Mouse (Mus musculus): ENCODE measurements around the gene Zcchc14. TPM values are rescaled to one million over a fixed set of nuclear protein-coding genes. Genes with fewer than 3 reads are reported as not detected.
"Not testable (repeated sequence)": the region's sequence is repeated elsewhere in the genome, so short reads cannot be mapped to it uniquely, and the experiment has no call there.

Zcchc14 gene
- polyA plus RNA-seq, 1 experiment from 2014 or later: 19.9 TPM

DNA sequence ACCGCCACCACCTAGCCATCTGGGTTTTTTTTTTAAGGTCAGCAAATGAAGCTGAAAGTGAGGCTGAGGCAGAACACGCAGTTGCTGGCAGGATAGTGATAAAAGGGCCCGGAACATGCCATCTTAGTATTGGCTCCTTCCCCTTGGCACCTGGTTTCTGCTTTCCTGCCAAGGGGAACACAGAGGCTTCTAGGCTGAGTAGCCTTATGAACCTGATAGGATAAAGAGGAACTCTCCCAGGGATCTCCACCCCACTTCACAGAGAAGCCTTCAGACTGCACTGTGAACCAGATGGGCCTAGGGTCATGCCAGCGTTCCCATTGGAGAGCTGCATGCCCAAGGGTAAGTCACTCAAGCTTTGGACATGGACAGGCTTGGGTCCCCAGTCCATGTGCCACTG, 28.2 kb upstream of the Zcchc14 start:
- Histone ChIP-seq H3K4me1 (peaks cover 2% of the 10 kb centered on the region; the same call in 1 of the 2 replicates), H3K27me3 (no peaks in the 10 kb centered on the region), H3K4me2 (no peak overlapping the region), H3K36me3 (no peaks in the 10 kb centered on the region), H3K9me3 (no peaks in the 10 kb centered on the region), H3K27ac (no peak overlapping the region), H3K9ac (no peak overlapping the region), H3K4me3 (no peak overlapping the region)
- 84% methylated on average over 4 of the region's 4 CpGs for WGBS
- ATAC-seq (ENCODE audit: insufficient number of reproducible peaks, insufficient read depth, low FRiP score, low TSS enrichment, low read depth): no peak

GRCm38 (mm10) chr8:121678696-121679095, 26.0 kb upstream of the Zcchc14 start:
- no peak overlapping the region for H3K4me3 ChIP-seq
- 55% methylated on average over 5 of the region's 5 CpGs for WGBS
- no peaks in the 10 kb centered on the region for H3K36me3 ChIP-seq
- no peaks in the 10 kb centered on the region for H3K9me3 ChIP-seq
- no peak for ATAC-seq (ENCODE audit: insufficient number of reproducible peaks, insufficient read depth, low FRiP score, low TSS enrichment, low read depth)
- no peak overlapping the region for H3K9ac ChIP-seq
- H3K27me3 ChIP-seq: no peaks in the 10 kb centered on the region
- no peak overlapping the region for H3K4me2 ChIP-seq
- peaks cover 8% of the 10 kb centered on the region for H3K4me1 ChIP-seq
- H3K27ac ChIP-seq: no peak overlapping the region

GRCm38 (mm10) chr8:121675701-121676100, 23.0 kb upstream of the Zcchc14 start:
- Histone ChIP-seq H3K27ac (0 out of 2 replicates have a peak overlapping the region, but pooled peaks have one; percentile 44), H3K27me3 (no peaks in the 10 kb centered on the region), H3K9me3 (no peaks in the 10 kb centered on the region), H3K4me1 (peaks cover 6% of the 10 kb centered on the region), H3K36me3 (no peaks in the 10 kb centered on the region), H3K4me2 (peak overlapping the region; percentile 34), H3K9ac (no peak overlapping the region), H3K4me3 (0 out of 2 replicates have a peak overlapping the region, but pooled peaks have one; percentile 3)
- WGBS: 37% methylated on average over 20 of the region's 20 CpGs
- ATAC-seq (ENCODE audit: insufficient number of reproducible peaks, insufficient read depth, low FRiP score, low TSS enrichment, low read depth): no peak

GRCm38 (mm10) chr8:121675161-121675560, 22.5 kb upstream of the Zcchc14 start:
- 80% methylated on average over 3 of the region's 3 CpGs for WGBS
- ATAC-seq (ENCODE audit: insufficient number of reproducible peaks, insufficient read depth, low FRiP score, low TSS enrichment, low read depth): no peak
- H3K27ac ChIP-seq: no peak overlapping the region
- no peaks in the 10 kb centered on the region for H3K36me3 ChIP-seq
- peak overlapping the region; percentile 34; the same call in 1 of the 2 replicates for H3K4me2 ChIP-seq
- peaks cover 6% of the 10 kb centered on the region for H3K4me1 ChIP-seq
- H3K9ac ChIP-seq: no peak overlapping the region
- H3K9me3 ChIP-seq: no peaks in the 10 kb centered on the region
- H3K4me3 ChIP-seq: no peak overlapping the region
- H3K27me3 ChIP-seq: no peaks in the 10 kb centered on the region

DNA sequence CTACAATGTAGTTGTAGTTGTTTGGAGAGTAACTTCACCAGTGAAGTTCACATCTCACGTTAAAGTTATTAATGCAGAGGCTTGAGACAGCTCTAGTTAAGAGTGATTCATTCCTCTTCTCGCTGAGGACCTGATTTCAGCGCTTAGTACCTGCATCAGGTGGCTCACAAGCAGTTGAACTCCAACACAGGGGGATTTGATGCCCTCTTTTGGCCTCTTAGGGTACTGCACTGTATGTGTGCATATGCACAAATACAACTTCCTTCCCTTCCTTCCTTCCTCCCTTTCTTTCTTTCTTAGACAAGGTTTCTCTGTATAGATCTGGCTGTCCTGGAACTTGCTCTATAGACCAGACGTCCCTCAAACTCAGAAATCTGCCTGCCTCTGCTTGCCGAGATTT, 21.8 kb upstream of the Zcchc14 start:
- Histone ChIP-seq H3K9me3 (no peaks in the 10 kb centered on the region), H3K9ac (no peak overlapping the region), H3K4me3 (no peak overlapping the region), H3K27me3 (no peaks in the 10 kb centered on the region), H3K4me1 (peaks cover 8% of the 10 kb centered on the region), H3K27ac (no peak overlapping the region), H3K36me3 (no peaks in the 10 kb centered on the region), H3K4me2 (no peak overlapping the region)
- 56% methylated on average over 5 of the region's 5 CpGs for WGBS
- no peak for ATAC-seq (ENCODE audit: insufficient number of reproducible peaks, insufficient read depth, low FRiP score, low TSS enrichment, low read depth)

GRCm38 (mm10) chr8:121673917-121674316, 21.2 kb upstream of the Zcchc14 start:
- peaks cover 14% of the 10 kb centered on the region for H3K4me1 ChIP-seq
- no peak overlapping the region for H3K9ac ChIP-seq
- H3K27me3 ChIP-seq: no peaks in the 10 kb centered on the region
- WGBS: 76% methylated on average over 5 of the region's 5 CpGs
- ATAC-seq (ENCODE audit: insufficient number of reproducible peaks, insufficient read depth, low FRiP score, low TSS enrichment, low read depth): no peak
- H3K4me2 ChIP-seq: no peak overlapping the region
- H3K4me3 ChIP-seq: no peak overlapping the region
- H3K9me3 ChIP-seq: no peaks in the 10 kb centered on the region
- H3K36me3 ChIP-seq: no peaks in the 10 kb centered on the region
- no peak overlapping the region for H3K27ac ChIP-seq

GRCm38 (mm10) chr8:121673153-121673552, 20.5 kb upstream of the Zcchc14 start:
- H3K4me2 ChIP-seq: no peak overlapping the region
- H3K4me3 ChIP-seq: no peak overlapping the region
- H3K27ac ChIP-seq: no peak overlapping the region
- WGBS: 59% methylated on average over 4 of the region's 4 CpGs
- peaks cover 21% of the 10 kb centered on the region for H3K4me1 ChIP-seq
- no peaks in the 10 kb centered on the region for H3K27me3 ChIP-seq
- no peaks in the 10 kb centered on the region for H3K36me3 ChIP-seq
- ATAC-seq (ENCODE audit: insufficient number of reproducible peaks, insufficient read depth, low FRiP score, low TSS enrichment, low read depth): no peak
- no peaks in the 10 kb centered on the region for H3K9me3 ChIP-seq
- H3K9ac ChIP-seq: no peak overlapping the region

DNA sequence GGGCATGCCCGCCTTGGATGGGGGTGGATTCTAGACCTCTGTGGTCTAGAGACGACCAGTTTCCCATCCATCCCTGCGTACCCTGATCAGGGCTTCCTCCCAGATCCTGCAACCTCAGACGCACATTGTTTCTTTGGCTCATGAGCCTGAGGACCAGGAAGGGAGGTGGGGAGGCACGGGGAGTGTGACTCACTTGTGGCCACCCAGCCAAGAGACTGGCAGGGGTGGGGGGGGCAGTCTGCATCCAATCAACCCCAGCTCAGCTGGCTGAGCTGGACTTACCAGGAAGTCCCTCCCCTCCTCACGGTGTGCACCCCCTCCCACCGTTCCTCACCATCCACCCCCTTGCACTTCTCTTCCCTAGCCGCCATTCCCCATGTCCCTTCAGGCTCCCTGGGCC, 16.5 kb upstream of the Zcchc14 start:
- H3K36me3 ChIP-seq: no peaks in the 10 kb centered on the region
- H3K4me2 ChIP-seq: peak overlapping the region; percentile 28
- no peak overlapping the region for H3K4me3 ChIP-seq
- H3K9ac ChIP-seq: 0 out of 2 replicates have a peak overlapping the region, but pooled peaks have one; percentile 22
- ATAC-seq (ENCODE audit: insufficient number of reproducible peaks, insufficient read depth, low FRiP score, low TSS enrichment, low read depth): peak; percentile 46; the same call in 1 of the 2 replicates
- peak overlapping the region; percentile 71 for H3K27ac ChIP-seq
- WGBS: 11% methylated on average over 8 of the region's 8 CpGs
- no peaks in the 10 kb centered on the region for H3K9me3 ChIP-seq
- peaks cover 32% of the 10 kb centered on the region for H3K4me1 ChIP-seq
- H3K27me3 ChIP-seq: no peaks in the 10 kb centered on the region

- ATAC-seq (ENCODE audit: insufficient number of reproducible peaks, insufficient read depth, low FRiP score, low TSS enrichment, low read depth): peak; percentile 39; the same call in 1 of the 2 replicates
- 33% methylated on average over 6 of the region's 6 CpGs for WGBS
Observed at GRCm38 (mm10) chr8:121668553-121668952, 15.9 kb upstream of the Zcchc14 start.

GRCm38 (mm10) chr8:121667936-121668500, 15.3 kb upstream of the Zcchc14 start:
- H3K27me3 ChIP-seq; H3K9me3 ChIP-seq; H3K36me3 ChIP-seq; H3K4me2 ChIP-seq; ATAC-seq (ENCODE audit: insufficient number of reproducible peaks, insufficient read depth, low FRiP score, low TSS enrichment, low read depth); H3K4me3 ChIP-seq: not testable (repeated sequence)
- H3K9ac ChIP-seq: peak overlapping the region; percentile 22; the same call in 1 of the 2 replicates
- H3K27ac ChIP-seq: peak overlapping the region; percentile 71
- H3K4me1 ChIP-seq: peaks cover 34% of the 10 kb centered on the region
- WGBS: 72% methylated on average over 9 of the region's 9 CpGs

More at GRCm38 (mm10) chr8:121668553-121668952, 15.9 kb upstream of the Zcchc14 start:
- H3K9ac ChIP-seq: peak overlapping the region; percentile 22; the same call in 1 of the 2 replicates
- no peaks in the 10 kb centered on the region for H3K9me3 ChIP-seq
- H3K4me2 ChIP-seq: peak overlapping the region; percentile 28
- H3K27me3 ChIP-seq: peaks cover 4% of the 10 kb centered on the region; the same call in 1 of the 2 replicates
- peak overlapping the region; percentile 71 for H3K27ac ChIP-seq
- H3K4me1 ChIP-seq: peaks cover 34% of the 10 kb centered on the region
- H3K36me3 ChIP-seq: no peaks in the 10 kb centered on the region
- H3K4me3 ChIP-seq: no peak overlapping the region

- peak overlapping the region; percentile 58 for H3K9ac ChIP-seq
- peak; percentile 57; the same call in 1 of the 2 replicates for ATAC-seq (ENCODE audit: insufficient number of reproducible peaks, insufficient read depth, low FRiP score, low TSS enrichment, low read depth)
Observed at GRCm38 (mm10) chr8:121665329-121665728, 12.6 kb upstream of the Zcchc14 start.

GRCm38 (mm10) chr8:121663101-121663500, 10.4 kb upstream of the Zcchc14 start:
- no peak for ATAC-seq (ENCODE audit: insufficient number of reproducible peaks, insufficient read depth, low FRiP score, low TSS enrichment, low read depth)
- no peak overlapping the region for H3K4me2 ChIP-seq
- peaks cover 4% of the 10 kb centered on the region; the same call in 1 of the 2 replicates for H3K27me3 ChIP-seq
- no peak overlapping the region for H3K9ac ChIP-seq
- WGBS: 94% methylated on average over 12 of the region's 12 CpGs
- H3K4me3 ChIP-seq: no peak overlapping the region
- H3K4me1 ChIP-seq: peaks cover 18% of the 10 kb centered on the region
- H3K9me3 ChIP-seq: no peaks in the 10 kb centered on the region
- H3K36me3 ChIP-seq: no peaks in the 10 kb centered on the region
- H3K27ac ChIP-seq: no peak overlapping the region

More at GRCm38 (mm10) chr8:121665329-121665728, 12.6 kb upstream of the Zcchc14 start:
- Histone ChIP-seq H3K4me1 (peaks cover 34% of the 10 kb centered on the region), H3K9me3 (no peaks in the 10 kb centered on the region), H3K36me3 (no peaks in the 10 kb centered on the region), H3K27ac (peak overlapping the region; percentile 83), H3K4me3 (peak overlapping the region; percentile 12), H3K4me2 (peak overlapping the region; percentile 46), H3K27me3 (peaks cover 4% of the 10 kb centered on the region; the same call in 1 of the 2 replicates)
- 7% methylated on average over 16 of the region's 16 CpGs for WGBS
